Comparison of ENCODE assay signal across 23 mouse cellular contexts in the genomic region with DNA sequence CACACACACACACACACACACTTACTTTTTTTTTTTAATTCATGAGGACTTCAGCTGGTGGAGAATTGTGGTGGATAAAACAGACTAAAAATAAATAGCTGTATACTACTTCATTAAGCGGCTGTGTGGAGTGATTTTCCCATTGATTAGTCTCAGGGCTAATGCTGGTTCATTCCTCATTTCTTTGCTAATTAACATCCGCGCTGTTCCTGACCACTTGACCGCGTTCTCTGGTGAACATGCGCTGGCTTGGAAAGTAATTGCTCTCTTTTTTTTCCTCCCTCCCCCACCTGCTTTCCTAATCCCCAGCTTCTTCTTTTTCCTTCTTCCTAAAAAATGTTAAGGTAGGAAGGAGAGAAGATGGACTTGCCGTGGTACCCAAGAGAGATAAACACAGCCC.
DNase-seq lines count a peak whose midpoint lies in the region; ATAC-seq lines count a peak whose summit lies in the region.
"Had no signal": no experiment of that assay in that cellular context is flagged by ENCODE, and none has a peak within 500 bp of the region (broad histone marks: within the 10 kb centered on the region; RNA-seq: fewer than 3 reads in every experiment).

No protein-coding gene starts in this region.

- no peak overlapping the region for H3K4me3 ChIP-seq in forebrain, embryonic 11.5 days (ENCODE audit: low read depth, low read length)
- H3K4me3 ChIP-seq in forebrain, embryonic 16.5 days (replicated peaks; ENCODE audit: low read length), result no peak overlapping the region
- no peak overlapping the region for H3K4me3 ChIP-seq in forebrain, embryonic 14.5 days (ENCODE audit: low read depth, low read length)
- H3K4me3 ChIP-seq in forebrain, embryonic 10.5 days, result no peak overlapping the region
- H3K4me3 ChIP-seq: embryonic facial prominence, embryonic 10.5 days; embryonic facial prominence, embryonic 12.5 days had no signal

- no peaks in the 10 kb centered on the region; the same call in 1 of the 2 replicates for H3K9me3 ChIP-seq in forebrain, embryonic 11.5 days (ENCODE audit: control insufficient read depth, low read length)
- no peaks in the 10 kb centered on the region for H3K9me3 ChIP-seq in forebrain, embryonic 16.5 days (ENCODE audit: control insufficient read depth, low read length)
- no peaks in the 10 kb centered on the region for H3K9me3 ChIP-seq in forebrain, embryonic 14.5 days (replicated peaks; ENCODE audit: control insufficient read depth, low read length)
- no peaks in the 10 kb centered on the region for H3K9me3 ChIP-seq in forebrain, embryonic 10.5 days
- H3K9me3 ChIP-seq: embryonic facial prominence, embryonic 10.5 days; embryonic facial prominence, embryonic 12.5 days had no signal

- no peak overlapping the region for H3K9ac ChIP-seq in forebrain, embryonic 11.5 days (ENCODE audit: low read length)
- no peak overlapping the region for H3K9ac ChIP-seq in forebrain, embryonic 16.5 days (replicated peaks; ENCODE audit: low read depth, low read length)
- H3K9ac ChIP-seq in forebrain, embryonic 14.5 days (ENCODE audit: low read length), result no peak overlapping the region
- H3K9ac ChIP-seq: embryonic facial prominence, embryonic 12.5 days; forebrain, postnatal 0 days had no signal

- peak; percentile 78 for ATAC-seq in forebrain, embryonic 11.5 days (replicated peaks; ENCODE audit: low FRiP score)
- no peak for ATAC-seq in forebrain, embryonic 16.5 days
- ATAC-seq in forebrain, embryonic 14.5 days, result no peak
- ATAC-seq: CD4-positive, CD25-positive, alpha-beta regulatory T cell, adult 4 months; forebrain, postnatal 0 days had no signal

- H3K27ac ChIP-seq in forebrain, embryonic 11.5 days (ENCODE audit: low read depth, low read length), result no peak overlapping the region
- H3K27ac ChIP-seq in forebrain, embryonic 16.5 days (ENCODE audit: low read length), result no peak overlapping the region
- no peak overlapping the region for H3K27ac ChIP-seq in forebrain, embryonic 14.5 days (ENCODE audit: low read depth, low read length)
- no peak overlapping the region for H3K27ac ChIP-seq in forebrain, embryonic 10.5 days
- H3K27ac ChIP-seq: embryonic facial prominence, embryonic 10.5 days; embryonic facial prominence, embryonic 12.5 days had no signal

- no peaks in the 10 kb centered on the region for H3K4me1 ChIP-seq in forebrain, embryonic 11.5 days (replicated peaks; ENCODE audit: control insufficient read depth, insufficient read depth, low read length)
- H3K4me1 ChIP-seq in forebrain, embryonic 16.5 days (replicated peaks; ENCODE audit: control insufficient read depth, insufficient read depth, low read length), result peaks cover 3% of the 10 kb centered on the region; the same call in 1 of the 2 replicates
- H3K4me1 ChIP-seq in forebrain, embryonic 14.5 days (ENCODE audit: control insufficient read depth, insufficient read depth, low read length), result no peaks in the 10 kb centered on the region
- peaks cover 36% of the 10 kb centered on the region for H3K4me1 ChIP-seq in forebrain, embryonic 10.5 days

- H3K27me3 ChIP-seq in forebrain, embryonic 11.5 days (ENCODE audit: control insufficient read depth, insufficient read depth, low read length), result no peaks in the 10 kb centered on the region
- H3K27me3 ChIP-seq in forebrain, embryonic 16.5 days (replicated peaks; ENCODE audit: control insufficient read depth, insufficient read depth, low read length), result peaks cover 14% of the 10 kb centered on the region
- no peaks in the 10 kb centered on the region for H3K27me3 ChIP-seq in forebrain, embryonic 14.5 days (replicated peaks; ENCODE audit: control insufficient read depth, insufficient read depth, low read length)
- H3K27me3 ChIP-seq in forebrain, embryonic 10.5 days (ENCODE audit: poor library complexity, severe bottlenecking), result no peaks in the 10 kb centered on the region
- H3K27me3 ChIP-seq: CH12.LX; embryonic facial prominence, embryonic 12.5 days had no signal

- H3K36me3 ChIP-seq in forebrain, embryonic 11.5 days (ENCODE audit: control insufficient read depth, insufficient read depth, low read length), result no peaks in the 10 kb centered on the region
- no peaks in the 10 kb centered on the region for H3K36me3 ChIP-seq in forebrain, embryonic 16.5 days (ENCODE audit: control insufficient read depth, insufficient read depth)
- H3K36me3 ChIP-seq in forebrain, embryonic 14.5 days (ENCODE audit: control insufficient read depth, insufficient read depth, low read length), result no peaks in the 10 kb centered on the region
- no peaks in the 10 kb centered on the region for H3K36me3 ChIP-seq in forebrain, embryonic 10.5 days (replicated peaks)
- H3K36me3 ChIP-seq: embryonic facial prominence, embryonic 10.5 days; embryonic facial prominence, embryonic 12.5 days; G1E had no signal

- H3K4me2 ChIP-seq in forebrain, embryonic 11.5 days (ENCODE audit: low read depth, low read length, severe bottlenecking), result no peak overlapping the region
- no peak overlapping the region for H3K4me2 ChIP-seq in forebrain, embryonic 16.5 days (ENCODE audit: low read length)
- H3K4me2 ChIP-seq in forebrain, embryonic 14.5 days (ENCODE audit: low read length), result no peak overlapping the region
- H3K4me2 ChIP-seq: embryonic facial prominence, embryonic 12.5 days had no signal

- WGBS in forebrain, embryonic 11.5 days, result 28% methylated on average over 7 of the region's 7 CpGs
- WGBS in forebrain, embryonic 16.5 days, result 9% methylated on average over 7 of the region's 7 CpGs
- 8% methylated on average over 7 of the region's 7 CpGs for WGBS in forebrain, embryonic 14.5 days
- WGBS in forebrain, embryonic 10.5 days, result 39% methylated on average over 7 of the region's 7 CpGs

- DNase-seq in forebrain, embryonic 11.5 days (ENCODE audit: low spot score), result no peak
- DNase-seq in forebrain, embryonic 14.5 days (ENCODE audit: low spot score), result peak; percentile 29
- DNase-seq in forebrain, embryonic 10.5 days (ENCODE audit: extremely low spot score, low spot score), result no peak
- DNase-seq in Muller cell, postnatal 12 days (ENCODE audit: inconsistent ontology term), result peak; percentile 30
- DNase-seq in retina, embryonic 14.5 days (ENCODE audit: low spot score), result peak; percentile 57
- DNase-seq in lung, postnatal 14 days, result no peak
- DNase-seq in heart, adult 9 months (ENCODE audit: low spot score in 2 of 2), result no peak
- DNase-seq: adrenal gland, adult 2 months; adrenal gland, postnatal 10 days; adrenal gland, postnatal 25 days; B cell, adult 2 months; cerebellum, adult 11-12 months; cerebellum, adult 2 months; cerebellum, adult 9-10 months; cerebellum, postnatal 10 days; cerebellum, postnatal 25 days; forebrain, postnatal 0 days had no signal

Comparison
In these comparisons a context has a peak if more than half of its experiments do, and no peak if none do; other contexts are left out.
1. DNase-seq: peak in forebrain, embryonic 14.5 days (single experiment), Muller cell, postnatal 12 days (single experiment) and retina, embryonic 14.5 days (single experiment); none in forebrain, embryonic 11.5 days (single experiment), forebrain, embryonic 10.5 days (single experiment), lung, postnatal 14 days (single experiment) and heart, adult 9 months (0 of 2).